Mouse (Mus musculus): ENCODE results near the gene Pnrc1. TPM values are rescaled to one million over a fixed set of nuclear protein-coding genes. Genes with fewer than 3 reads are reported as not detected.

Pnrc1 gene
- polyA plus RNA-seq, 1 experiment from 2014 or later = 88.4 TPM

DNA sequence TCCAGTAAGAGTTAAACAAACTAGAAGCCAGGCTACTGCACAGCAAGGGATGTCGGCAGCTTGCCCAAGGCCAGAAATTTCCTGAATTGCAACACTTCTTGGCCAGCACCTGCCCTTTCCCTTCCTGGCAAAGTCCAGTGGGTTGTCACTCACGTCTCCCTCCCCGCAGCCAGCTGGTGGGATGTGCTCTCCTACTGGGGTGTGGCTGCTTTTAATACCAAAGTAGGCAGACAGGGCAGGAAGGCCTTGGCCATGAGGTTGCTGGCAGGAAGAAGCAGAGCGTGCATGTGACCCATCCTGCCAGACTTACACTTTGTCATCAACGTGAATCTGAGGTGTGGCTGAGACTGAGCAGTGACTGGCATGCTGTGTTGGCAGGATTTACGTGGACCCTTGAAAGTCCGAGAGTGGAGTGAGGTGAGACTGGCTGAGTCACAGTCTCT, 28.6 kb downstream of the Pnrc1 start:
- peaks cover 3% of the 10 kb centered on the region for H3K4me1 ChIP-seq
- no peaks in the 10 kb centered on the region for H3K27me3 ChIP-seq (replicated peaks; ENCODE audit: low read depth, poor library complexity, severe bottlenecking)
- H3K27ac ChIP-seq (replicated peaks) = no peak overlapping the region
- H3K4me3 ChIP-seq = no peak overlapping the region
- H3K36me3 ChIP-seq (replicated peaks) = no peaks in the 10 kb centered on the region
- no peaks in the 10 kb centered on the region for H3K9me3 ChIP-seq
- WGBS = 67% methylated on average over 7 of the region's 7 CpGs
- DNase-seq (ENCODE audit: low spot score) = no peak

DNA sequence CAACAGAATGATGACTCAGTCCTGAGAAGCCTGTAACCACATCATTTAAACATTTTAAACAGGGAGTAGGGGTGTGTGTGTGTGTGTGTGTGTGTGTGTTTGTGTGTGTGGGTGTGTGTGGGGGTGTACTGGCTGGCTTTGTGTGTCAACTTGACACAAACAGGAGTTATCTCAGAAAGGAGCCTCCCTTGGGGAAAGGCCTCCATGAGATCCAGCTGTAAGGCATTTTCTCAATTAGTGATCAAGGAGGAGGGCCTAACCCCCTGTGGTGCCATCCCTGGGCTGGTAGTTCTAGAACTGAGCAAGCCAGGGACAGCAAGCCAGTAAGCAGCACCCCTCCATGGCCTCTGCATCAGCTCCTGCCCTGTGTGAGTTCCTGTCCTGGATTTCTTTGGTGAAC, 29.7 kb downstream of the Pnrc1 start:
- no peaks in the 10 kb centered on the region for H3K36me3 ChIP-seq (replicated peaks)
- no peak for DNase-seq (ENCODE audit: low spot score)
- H3K4me1 ChIP-seq = peaks cover 3% of the 10 kb centered on the region
- H3K27ac ChIP-seq (replicated peaks) = no peak overlapping the region
- no peak overlapping the region for H3K4me3 ChIP-seq
- no peaks in the 10 kb centered on the region for H3K9me3 ChIP-seq
- no peaks in the 10 kb centered on the region for H3K27me3 ChIP-seq (replicated peaks; ENCODE audit: low read depth, poor library complexity, severe bottlenecking)

DNA sequence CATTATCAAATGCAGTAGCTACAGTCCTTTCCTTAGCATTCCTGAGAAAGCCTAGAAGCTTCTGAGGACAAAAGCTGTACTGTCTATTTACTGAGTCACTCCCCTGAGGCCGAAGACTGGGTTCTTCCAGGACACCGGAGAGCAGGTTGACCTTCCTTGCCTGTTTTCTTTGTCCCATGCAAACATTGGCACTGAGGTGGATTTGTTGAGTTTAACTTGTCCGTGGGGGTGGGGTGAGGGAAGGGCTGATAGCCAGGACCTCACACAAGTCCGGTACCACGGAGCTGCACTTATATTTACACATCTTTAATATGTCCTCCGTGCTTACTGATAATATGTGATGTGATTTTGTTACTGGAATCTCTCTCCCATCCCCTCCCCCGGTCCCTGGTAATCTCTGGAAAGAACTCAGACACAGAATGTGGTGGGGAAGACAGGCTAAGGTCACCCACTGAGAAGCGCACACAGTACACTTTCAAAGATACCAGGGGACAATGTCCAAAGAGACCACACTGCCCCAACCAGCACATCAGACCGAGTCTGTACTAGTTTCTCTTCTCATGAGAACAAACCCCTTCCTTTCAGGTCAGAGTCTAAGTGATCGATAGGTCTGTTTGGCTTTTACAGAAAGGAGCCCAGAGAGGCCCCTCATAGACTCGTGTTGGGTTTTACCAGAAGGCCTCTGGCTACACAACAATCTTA, 32.5 kb downstream of the Pnrc1 start:
- 68% methylated on average over 11 of the region's 11 CpGs for WGBS
- no peak for DNase-seq (ENCODE audit: low spot score)
- Histone ChIP-seq H3K36me3 (replicated peaks) (no peaks in the 10 kb centered on the region), H3K27ac (replicated peaks) (no peak overlapping the region), H3K27me3 (replicated peaks; ENCODE audit: low read depth, poor library complexity, severe bottlenecking) (no peaks in the 10 kb centered on the region), H3K4me1 (peaks cover 3% of the 10 kb centered on the region), H3K4me3 (no peak overlapping the region), H3K9me3 (no peaks in the 10 kb centered on the region)

DNA sequence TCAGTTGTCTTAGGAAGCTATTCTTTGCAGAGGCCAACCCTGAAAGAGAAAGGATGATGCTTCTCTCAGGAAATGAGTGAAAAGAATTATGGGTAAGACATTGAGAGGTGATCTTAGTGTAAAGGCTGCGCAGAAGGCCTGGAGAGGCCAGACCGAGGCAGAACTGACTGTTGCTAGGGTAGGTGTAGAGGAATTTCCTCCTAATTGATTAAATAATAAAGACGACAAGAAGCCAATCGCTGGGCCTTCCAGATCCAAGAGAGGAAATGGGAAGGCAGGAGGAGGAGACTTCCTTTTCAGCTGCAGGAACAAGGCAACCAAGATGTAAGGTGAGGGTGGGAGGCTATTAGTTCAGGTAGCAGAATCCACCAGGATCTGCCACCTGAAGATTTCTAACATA, 35.3 kb downstream of the Pnrc1 start:
- Histone ChIP-seq H3K27ac (replicated peaks) (no peak overlapping the region), H3K9me3 (no peaks in the 10 kb centered on the region), H3K4me1 (peaks cover 2% of the 10 kb centered on the region), H3K27me3 (replicated peaks; ENCODE audit: low read depth, poor library complexity, severe bottlenecking) (no peaks in the 10 kb centered on the region), H3K4me3 (no peak overlapping the region), H3K36me3 (replicated peaks) (no peaks in the 10 kb centered on the region)
- 77% methylated on average over 4 of the region's 4 CpGs for WGBS
- DNase-seq (ENCODE audit: low spot score) = no peak

DNA sequence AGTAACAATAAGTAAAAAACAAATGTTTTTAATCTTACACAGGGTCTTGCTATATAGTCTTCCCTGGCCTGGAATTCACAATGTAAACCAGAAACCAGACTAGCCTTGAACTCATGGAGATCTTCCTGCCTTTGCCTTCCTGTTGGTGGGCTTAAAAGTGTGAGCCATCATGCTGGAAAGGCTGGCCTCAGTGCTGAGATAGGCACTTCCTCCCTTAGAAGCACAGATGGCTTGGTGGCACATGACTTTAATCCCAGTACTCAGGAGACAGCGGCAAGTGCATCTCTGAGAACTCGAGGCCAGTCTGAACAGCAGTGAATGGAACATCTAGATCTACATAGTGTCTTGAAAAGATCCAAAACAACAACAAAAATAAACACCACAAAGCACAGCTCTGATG, 39.1 kb downstream of the Pnrc1 start:
- peaks cover 4% of the 10 kb centered on the region for H3K36me3 ChIP-seq (replicated peaks)
- H3K27ac ChIP-seq (replicated peaks) = no peak overlapping the region
- H3K4me1 ChIP-seq = peaks cover 21% of the 10 kb centered on the region
- H3K9me3 ChIP-seq = no peaks in the 10 kb centered on the region
- H3K27me3 ChIP-seq (replicated peaks; ENCODE audit: low read depth, poor library complexity, severe bottlenecking) = no peaks in the 10 kb centered on the region
- DNase-seq (ENCODE audit: low spot score) = no peak
- H3K4me3 ChIP-seq = no peak overlapping the region
- WGBS = 89% methylated on average over 2 of the region's 2 CpGs

DNA sequence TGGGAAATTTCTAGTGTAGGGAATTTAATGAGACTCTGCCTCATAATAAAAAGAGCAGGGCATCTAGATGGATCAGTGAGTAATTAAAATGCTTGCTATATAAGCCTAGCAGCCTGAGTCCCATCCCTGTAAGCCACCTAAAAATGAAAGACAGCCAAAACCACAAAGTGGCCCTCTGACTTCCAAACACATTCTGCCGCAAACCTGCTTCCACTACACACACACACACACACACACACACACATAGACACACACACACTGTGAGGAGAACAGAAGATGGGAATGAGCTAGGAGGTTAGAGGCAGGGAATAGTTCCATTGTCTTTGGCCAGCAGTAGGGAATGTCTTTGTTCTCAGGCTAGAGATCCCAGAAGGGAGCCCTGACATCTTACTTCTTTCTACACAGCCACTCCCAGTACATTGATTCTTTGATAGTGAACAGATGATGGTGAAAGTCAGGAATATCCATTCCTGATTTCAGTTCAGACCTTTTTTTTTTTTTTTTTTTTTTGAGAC, 40.2 kb downstream of the Pnrc1 start:
- H3K9me3 ChIP-seq = no peaks in the 10 kb centered on the region
- no peaks in the 10 kb centered on the region for H3K27me3 ChIP-seq (replicated peaks; ENCODE audit: low read depth, poor library complexity, severe bottlenecking)
- H3K4me3 ChIP-seq = no peak overlapping the region
- 76% methylated on average over 1 of the region's 1 CpGs for WGBS
- DNase-seq (ENCODE audit: low spot score) = no peak
- peaks cover 15% of the 10 kb centered on the region for H3K36me3 ChIP-seq (replicated peaks)
- peaks cover 23% of the 10 kb centered on the region for H3K4me1 ChIP-seq
- H3K27ac ChIP-seq (replicated peaks) = peak overlapping the region; percentile 100

DNA sequence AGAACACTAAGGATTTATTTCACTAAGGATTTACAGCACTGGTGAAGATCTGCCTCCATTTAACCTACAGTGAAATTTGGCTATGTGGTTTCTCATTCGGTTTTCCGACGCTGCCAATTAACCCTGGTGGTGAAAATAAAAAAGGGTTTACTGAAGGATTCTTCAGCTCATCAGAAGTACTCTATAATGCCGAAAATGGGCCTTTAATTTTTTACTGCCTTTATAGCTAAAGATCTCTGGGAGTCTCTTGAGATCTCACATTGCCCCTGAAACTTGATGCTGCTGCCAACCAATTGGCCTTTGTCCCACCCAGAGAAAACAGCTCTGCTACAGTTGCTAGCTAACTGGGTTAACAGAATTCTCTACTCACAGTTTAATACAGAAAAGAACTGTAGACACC, 41.0 kb downstream of the Pnrc1 start:
- 4% methylated on average over 4 of the region's 4 CpGs for WGBS
- Histone ChIP-seq H3K4me1 (peaks cover 23% of the 10 kb centered on the region), H3K36me3 (replicated peaks) (peaks cover 23% of the 10 kb centered on the region), H3K27me3 (replicated peaks; ENCODE audit: low read depth, poor library complexity, severe bottlenecking) (no peaks in the 10 kb centered on the region), H3K27ac (replicated peaks) (peak overlapping the region; percentile 100), H3K4me3 (peak overlapping the region; percentile 99), H3K9me3 (no peaks in the 10 kb centered on the region)
- peak; percentile 36 for DNase-seq (ENCODE audit: low spot score)

DNA sequence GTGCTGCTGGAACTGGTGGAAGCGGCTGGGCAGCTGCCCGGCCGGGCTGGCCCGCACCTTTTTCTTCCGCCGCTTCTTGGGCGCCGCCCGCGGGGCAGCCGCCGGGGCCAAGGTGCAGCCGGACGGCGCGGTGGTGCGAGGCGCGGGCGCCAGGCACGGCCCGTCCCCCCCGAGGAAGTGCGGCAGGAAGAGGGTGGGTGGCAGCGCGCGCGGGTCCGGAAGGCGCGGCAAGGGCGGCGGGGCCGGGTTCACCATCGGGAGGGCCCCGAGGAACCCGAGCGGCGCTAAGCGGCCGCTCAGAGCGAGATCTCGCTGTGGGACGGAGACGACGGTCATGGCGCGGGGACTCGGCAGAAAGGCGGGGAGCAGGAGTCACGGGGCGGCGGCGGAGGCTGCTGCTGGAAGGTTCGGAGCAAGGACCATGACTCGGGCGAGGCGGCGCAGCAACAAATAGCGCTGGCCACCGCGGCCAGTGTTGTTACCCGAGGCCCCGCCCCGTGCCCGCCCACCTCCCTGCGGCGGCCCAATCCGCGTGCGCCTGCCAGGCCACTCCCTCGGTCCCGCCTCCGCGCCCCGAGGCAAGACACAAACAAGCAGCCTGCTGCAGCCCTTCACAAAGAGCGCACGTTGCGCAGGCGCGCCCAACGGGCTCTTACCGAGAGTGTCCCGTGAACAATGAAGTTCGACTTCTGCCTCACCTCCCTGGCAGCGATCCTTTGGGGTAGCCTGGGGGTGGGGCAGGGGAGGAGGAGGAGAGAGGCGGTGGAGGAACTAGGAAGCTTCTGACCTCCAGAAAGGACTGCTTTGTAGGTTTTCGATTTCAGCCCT, 41.7 kb downstream of the Pnrc1 start:
- under 1% methylated on average over 88 of the region's 88 CpGs for WGBS
- Histone ChIP-seq H3K4me3 (peak overlapping the region; percentile 99), H3K4me1 (peaks cover 23% of the 10 kb centered on the region), H3K9me3 (no peaks in the 10 kb centered on the region), H3K27me3 (replicated peaks; ENCODE audit: low read depth, poor library complexity, severe bottlenecking) (no peaks in the 10 kb centered on the region), H3K27ac (replicated peaks) (peak overlapping the region; percentile 100), H3K36me3 (replicated peaks) (peaks cover 30% of the 10 kb centered on the region)
- peak; percentile 100 for DNase-seq (ENCODE audit: low spot score)

DNA sequence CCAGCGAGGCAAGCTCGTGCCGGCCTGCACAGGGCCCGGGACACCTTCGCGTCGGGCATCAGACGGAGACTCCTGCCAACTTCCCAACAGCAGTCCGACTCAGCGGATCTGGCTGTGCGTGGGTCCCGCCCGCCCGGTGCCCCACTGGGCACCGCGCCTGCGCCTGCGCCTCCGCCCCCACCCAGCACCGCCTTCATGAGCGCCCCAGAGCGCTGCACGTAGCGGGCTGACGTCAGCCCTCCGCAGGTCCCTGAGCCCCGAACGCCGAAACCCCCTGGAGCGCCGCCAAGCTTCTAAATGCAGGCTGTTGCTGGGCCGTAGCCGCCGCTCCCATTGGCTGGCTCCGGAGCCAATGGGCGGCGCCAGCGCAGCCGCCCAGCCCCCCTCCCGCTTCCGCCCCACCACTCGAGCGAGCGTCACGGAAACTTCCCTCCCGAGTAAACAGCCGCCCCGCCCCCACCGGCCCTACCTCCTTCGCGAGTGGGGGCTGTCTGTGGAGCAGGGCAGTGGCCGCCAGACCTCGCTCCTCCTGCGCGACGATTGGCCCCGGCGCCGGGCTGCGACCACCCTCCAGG, 42.4 kb downstream of the Pnrc1 start:
- no peaks in the 10 kb centered on the region for H3K9me3 ChIP-seq

DNA sequence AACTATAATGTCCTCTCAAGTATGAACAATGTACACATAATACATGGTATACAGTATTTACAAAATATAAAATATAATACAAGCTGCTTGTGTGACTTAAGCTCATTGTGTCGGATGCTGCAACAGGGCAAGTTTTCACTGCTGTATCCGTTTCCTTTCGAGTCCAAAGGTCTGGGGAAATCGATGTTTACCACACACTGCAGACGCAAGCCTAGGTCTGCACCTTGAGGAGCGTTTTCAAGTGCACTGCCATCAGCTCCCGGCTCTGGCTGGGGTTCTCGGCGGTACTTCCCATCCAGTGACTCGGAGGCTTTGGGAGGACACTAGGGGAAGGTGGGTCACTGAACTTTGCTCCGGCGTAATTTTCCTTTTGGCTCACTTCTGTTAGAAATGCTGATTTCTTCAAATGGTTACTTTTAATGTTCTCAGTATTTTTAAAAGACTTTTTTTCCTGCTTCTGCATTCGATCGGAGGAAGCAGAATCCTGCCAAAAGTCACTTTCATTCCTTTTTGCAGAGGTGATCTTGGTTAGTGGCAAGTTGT, 44.0 kb downstream of the Pnrc1 start:
- H3K27ac ChIP-seq (replicated peaks) = no peak overlapping the region
- no peaks in the 10 kb centered on the region for H3K27me3 ChIP-seq (replicated peaks; ENCODE audit: low read depth, poor library complexity, severe bottlenecking)
- peak overlapping the region; percentile 99 for H3K4me3 ChIP-seq
- peaks cover 23% of the 10 kb centered on the region for H3K4me1 ChIP-seq
- DNase-seq (ENCODE audit: low spot score) = no peak
- no peaks in the 10 kb centered on the region for H3K9me3 ChIP-seq
- H3K36me3 ChIP-seq (replicated peaks) = peaks cover 43% of the 10 kb centered on the region
- WGBS = 92% methylated on average over 14 of the region's 14 CpGs

More for the DNA sequence above, 42.4 kb downstream of the Pnrc1 start:
- H3K4me1 ChIP-seq = peaks cover 23% of the 10 kb centered on the region
- DNase-seq (ENCODE audit: low spot score) = peak; percentile 99
- peaks cover 37% of the 10 kb centered on the region for H3K36me3 ChIP-seq (replicated peaks)
- no peaks in the 10 kb centered on the region for H3K27me3 ChIP-seq (replicated peaks; ENCODE audit: low read depth, poor library complexity, severe bottlenecking)
- H3K4me3 ChIP-seq = peak overlapping the region; percentile 99
- H3K27ac ChIP-seq (replicated peaks) = peak overlapping the region; percentile 100
- under 1% methylated on average over 60 of the region's 60 CpGs for WGBS

DNA sequence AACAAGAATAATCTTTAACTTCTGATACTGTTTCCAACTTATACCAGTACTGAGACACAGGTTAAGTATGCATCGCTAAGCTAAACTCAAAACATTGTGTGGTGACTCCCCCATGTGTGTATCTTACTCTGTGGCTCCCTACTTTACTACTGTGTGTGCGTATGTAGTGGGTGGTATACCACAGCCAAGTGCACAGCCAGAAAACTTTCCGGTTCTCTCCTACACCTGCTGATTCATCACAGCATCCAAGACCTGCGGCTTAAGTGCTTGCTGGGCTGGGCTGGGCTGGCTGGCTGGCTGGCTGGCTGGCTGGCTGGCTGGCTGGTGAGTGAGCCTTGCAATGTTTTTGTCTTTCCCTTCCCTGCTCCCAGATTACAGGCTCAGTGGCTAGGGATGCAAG, 46.0 kb downstream of the Pnrc1 start:
- H3K27ac ChIP-seq (replicated peaks) = no peak overlapping the region
- no peaks in the 10 kb centered on the region for H3K9me3 ChIP-seq
- H3K4me3 ChIP-seq = no peak overlapping the region
- H3K4me1 ChIP-seq = peaks cover 13% of the 10 kb centered on the region
- DNase-seq (ENCODE audit: low spot score) = no peak
- 89% methylated on average over 4 of the region's 4 CpGs for WGBS
- H3K27me3 ChIP-seq (replicated peaks; ENCODE audit: low read depth, poor library complexity, severe bottlenecking) = no peaks in the 10 kb centered on the region
- H3K36me3 ChIP-seq (replicated peaks) = peaks cover 43% of the 10 kb centered on the region

DNA sequence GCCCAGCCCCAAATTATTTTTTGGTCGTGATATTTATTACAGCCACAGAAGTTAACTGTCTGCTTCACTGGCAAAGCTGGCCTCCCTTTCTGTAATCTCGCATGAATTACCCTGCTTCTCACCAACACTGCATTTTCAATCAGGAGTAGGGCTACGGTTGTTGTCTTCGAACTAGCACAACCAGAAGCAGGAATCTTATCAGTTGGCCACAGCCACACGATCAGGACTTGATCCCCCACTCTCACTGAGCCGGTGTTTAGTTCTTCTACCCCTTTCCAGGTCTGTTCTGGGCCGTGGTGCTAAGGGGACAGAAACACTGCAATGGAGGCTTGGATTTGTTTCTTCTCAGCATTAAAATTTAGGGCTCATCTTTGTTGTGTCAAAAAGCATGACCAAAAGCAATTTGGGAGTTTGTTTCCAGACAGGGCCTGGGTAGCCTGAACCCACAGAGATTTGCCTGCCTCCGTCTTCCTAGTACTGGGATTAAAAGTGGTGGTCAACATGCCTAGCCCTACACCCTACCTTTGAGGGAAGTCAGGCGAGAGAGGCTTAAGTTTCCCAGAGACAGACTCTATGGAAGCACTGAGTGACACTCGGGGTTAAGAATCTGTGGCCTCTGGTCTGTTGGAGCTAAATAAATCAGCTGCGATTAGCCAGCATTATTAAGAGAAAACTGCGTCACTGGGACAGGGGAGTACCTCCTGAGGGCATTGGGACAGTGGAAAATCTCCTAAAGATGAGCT, 46.8 kb downstream of the Pnrc1 start:
- no peak overlapping the region for H3K27ac ChIP-seq (replicated peaks)
- WGBS = 85% methylated on average over 12 of the region's 12 CpGs
- no peaks in the 10 kb centered on the region for H3K9me3 ChIP-seq
- DNase-seq (ENCODE audit: low spot score) = no peak
- no peaks in the 10 kb centered on the region for H3K27me3 ChIP-seq (replicated peaks; ENCODE audit: low read depth, poor library complexity, severe bottlenecking)
- H3K36me3 ChIP-seq (replicated peaks) = peaks cover 43% of the 10 kb centered on the region
- no peak overlapping the region for H3K4me3 ChIP-seq
- peaks cover 12% of the 10 kb centered on the region for H3K4me1 ChIP-seq

Data from embryonic facial prominence, embryonic 10.5 days (tissue).